Mouse (Mus musculus) liver, embryonic 11.5 days (tissue): ENCODE results near the gene Dcaf6. TPM values are rescaled to one million over a fixed set of nuclear protein-coding genes. Genes with fewer than 3 reads are reported as not detected.
"Not testable (repeated sequence)": the region's sequence is repeated elsewhere in the genome, so short reads cannot be mapped to it uniquely, and the experiment has no call there.

Source experiments
- ATAC-seq: fragments of 200-750 bp; cut with Nextera tagmentation; replicated peaks from 2 replicates; pipeline ENCODE4 v1.8.0; 2017; ENCODE audit warnings: moderate number of reproducible peaks, mild to moderate bottlenecking, moderate TSS enrichment, moderate library complexity; ENCODE audit not compliant: low FRiP score
- DNase-seq: peaks from one replicate; pipeline ENCODE4 v3.0.0-alpha.2; 2017; ENCODE audit warnings: low spot score
- H3K27ac ChIP-seq: fragments of 300-500 bp; sonication (generic); 2 replicates; pipeline ENCODE4 v1.5.1; 2014; ENCODE audit warnings: mild to moderate bottlenecking, low read depth, low read length, control low read depth
- H3K27me3 ChIP-seq: fragments of 300-500 bp; sonication (generic); replicated peaks from 2 replicates; pipeline ENCODE4 v1.6.1; 2014; ENCODE audit warnings: low read length, mixed read lengths; ENCODE audit not compliant: control insufficient read depth, insufficient read depth
- H3K36me3 ChIP-seq: fragments of 300-500 bp; sonication (generic); 2 replicates; pipeline ENCODE4 v1.6.1; 2014; ENCODE audit warnings: mild to moderate bottlenecking, low read length, moderate library complexity, mixed read lengths; ENCODE audit not compliant: control insufficient read depth, insufficient read depth
- H3K4me1 ChIP-seq: fragments of 300-500 bp; sonication (generic); replicated peaks from 2 replicates; pipeline ENCODE4 v1.6.1; 2014; ENCODE audit warnings: low read length, mixed read lengths; ENCODE audit not compliant: control insufficient read depth, insufficient read depth
- H3K4me2 ChIP-seq: fragments of 300-500 bp; sonication (generic); 2 replicates; pipeline ENCODE4 v1.6.1; 2014; ENCODE audit warnings: mild to moderate bottlenecking, control low read depth, moderate library complexity
- H3K4me3 ChIP-seq: fragments of 300-500 bp; sonication (generic); 2 replicates; pipeline ENCODE4 v1.5.1; 2014; ENCODE audit warnings: low read depth, low read length, control low read depth
- H3K9ac ChIP-seq: fragments of 300-500 bp; sonication (generic); 2 replicates; pipeline ENCODE4 v1.6.1; 2014; ENCODE audit warnings: low read depth, low read length, control low read depth
- H3K9me3 ChIP-seq: fragments of 300-500 bp; sonication (generic); 2 replicates; pipeline ENCODE4 v1.6.1; 2016; ENCODE audit warnings: low read length, inconsistent platforms, mixed read lengths; ENCODE audit not compliant: control insufficient read depth
- WGBS: fragments of 180-500 bp; shearing (Covaris S2); extraction: QIAGEN DNeasy Blood & Tissue Kit; methylation state at CpG from one replicate; pipeline ENCODE4 v1.1.7; 2014; 5-methylcytosine and 5-hydroxymethylcytosine counted together
- polyA plus RNA-seq: library from polyadenylated mRNA; unstranded; fragments of >200 nt; fragmentation: Nextera tagmentation; extraction: Ambion mirVana; gene quantifications from 2 replicates; pipeline ENCODE4 v1.2.1, GENCODE M21; 2014

Gene Dcaf6
- polyA plus RNA-seq, 1 experiment from 2014 or later: 15.9 TPM

GRCm38 (mm10) chr1:165348627-165349026 lies 111.6 kb downstream of the Dcaf6 start:
- DNase-seq: no peak
- no peak for ATAC-seq

GRCm38 (mm10) chr1:165344453-165344852 lies 115.8 kb downstream of the Dcaf6 start:
- DNase-seq: no peak
- Histone ChIP-seq H3K4me3 (no peak overlapping the region), H3K9me3 (no peaks in the 10 kb centered on the region), H3K27ac (no peak overlapping the region), H3K4me2 (no peak overlapping the region), H3K36me3 (no peaks in the 10 kb centered on the region), H3K27me3 (no peaks in the 10 kb centered on the region), H3K9ac (no peak overlapping the region), H3K4me1 (no peaks in the 10 kb centered on the region)
- WGBS: 53% methylated on average over 4 of the region's 4 CpGs
- no peak for ATAC-seq

More at GRCm38 (mm10) chr1:165348627-165349026, 111.6 kb downstream of the Dcaf6 start:
- no peaks in the 10 kb centered on the region for H3K9me3 ChIP-seq
- H3K27ac ChIP-seq: no peak overlapping the region
- no peaks in the 10 kb centered on the region for H3K4me1 ChIP-seq
- H3K27me3 ChIP-seq: no peaks in the 10 kb centered on the region
- H3K4me3 ChIP-seq: no peak overlapping the region
- H3K36me3 ChIP-seq: peaks cover 3% of the 10 kb centered on the region; the same call in 1 of the 2 replicates
- H3K4me2 ChIP-seq: no peak overlapping the region
- H3K9ac ChIP-seq: no peak overlapping the region

- Histone ChIP-seq H3K9ac (no peak overlapping the region), H3K36me3 (no peaks in the 10 kb centered on the region), H3K27ac (no peak overlapping the region), H3K9me3 (no peaks in the 10 kb centered on the region), H3K4me1 (no peaks in the 10 kb centered on the region), H3K4me3 (no peak overlapping the region), H3K4me2 (no peak overlapping the region), H3K27me3 (no peaks in the 10 kb centered on the region)
- ATAC-seq: no peak
- no peak for DNase-seq
- WGBS: 75% methylated on average over 7 of the region's 7 CpGs
These were observed 118.1 kb downstream of the Dcaf6 start for GRCm38 (mm10) chr1:165342126-165342525.

GRCm38 (mm10) chr1:165332797-165333196 lies 127.5 kb downstream of the Dcaf6 start:
- Histone ChIP-seq H3K9ac (no peak overlapping the region), H3K36me3 (peaks cover 3% of the 10 kb centered on the region), H3K27ac (no peak overlapping the region), H3K9me3 (no peaks in the 10 kb centered on the region), H3K4me2 (no peak overlapping the region), H3K27me3 (no peaks in the 10 kb centered on the region), H3K4me3 (no peak overlapping the region), H3K4me1 (no peaks in the 10 kb centered on the region; the same call in 1 of the 2 replicates)
- 72% methylated on average over 3 of the region's 3 CpGs for WGBS
- no peak for DNase-seq
- ATAC-seq: no peak; the same call in 1 of the 2 replicates

GRCm38 (mm10) chr1:165330859-165331258 lies 129.4 kb downstream of the Dcaf6 start:
- ATAC-seq: 0 out of 2 replicates have a peak, but pooled peaks have one; percentile 52
- no peak overlapping the region for H3K9ac ChIP-seq
- H3K36me3 ChIP-seq: no peaks in the 10 kb centered on the region
- no peaks in the 10 kb centered on the region for H3K9me3 ChIP-seq
- H3K27me3 ChIP-seq: no peaks in the 10 kb centered on the region
- no peak overlapping the region for H3K4me3 ChIP-seq
- DNase-seq: no peak
- H3K27ac ChIP-seq: no peak overlapping the region
- no peak overlapping the region for H3K4me2 ChIP-seq
- H3K4me1 ChIP-seq: no peaks in the 10 kb centered on the region; the same call in 1 of the 2 replicates

GRCm38 (mm10) chr1:165328384-165329289 lies 131.6 kb downstream of the Dcaf6 start:
- 88% methylated on average over 17 of the region's 17 CpGs for WGBS
- H3K36me3 ChIP-seq, H3K4me3 ChIP-seq, H3K9me3 ChIP-seq, DNase-seq, H3K27me3 ChIP-seq, H3K4me2 ChIP-seq, H3K27ac ChIP-seq, H3K4me1 ChIP-seq, H3K9ac ChIP-seq: not testable (repeated sequence)
- peak; percentile 61 for ATAC-seq

- no peak overlapping the region for H3K9ac ChIP-seq
- H3K4me2 ChIP-seq: no peak overlapping the region
- H3K27me3 ChIP-seq: no peaks in the 10 kb centered on the region
- no peak overlapping the region for H3K4me3 ChIP-seq
- ATAC-seq (no peak), DNase-seq (no peak)
- H3K9me3 ChIP-seq: no peaks in the 10 kb centered on the region
- peaks cover 8% of the 10 kb centered on the region for H3K4me1 ChIP-seq
- no peak overlapping the region for H3K27ac ChIP-seq
- 68% methylated on average over 5 of the region's 5 CpGs for WGBS
- no peaks in the 10 kb centered on the region for H3K36me3 ChIP-seq
These were observed 132.4 kb downstream of the Dcaf6 start for GRCm38 (mm10) chr1:165327831-165328230.

GRCm38 (mm10) chr1:165327370-165327769 lies 132.9 kb downstream of the Dcaf6 start:
- Histone ChIP-seq H3K27me3 (no peaks in the 10 kb centered on the region), H3K4me1 (peaks cover 12% of the 10 kb centered on the region), H3K36me3 (no peaks in the 10 kb centered on the region), H3K27ac (no peak overlapping the region), H3K9me3 (no peaks in the 10 kb centered on the region), H3K9ac (no peak overlapping the region), H3K4me2 (no peak overlapping the region), H3K4me3 (no peak overlapping the region)
- ATAC-seq (no peak), DNase-seq (no peak)
- 76% methylated on average over 2 of the region's 2 CpGs for WGBS

GRCm38 (mm10) chr1:165322934-165323333 lies 137.3 kb downstream of the Dcaf6 start:
- peak overlapping the region; percentile 48 for H3K9ac ChIP-seq
- peak overlapping the region; percentile 36 for H3K4me2 ChIP-seq
- ATAC-seq: peak; percentile 94

More at GRCm38 (mm10) chr1:165322934-165323333, 137.3 kb downstream of the Dcaf6 start:
- 31% methylated on average over 7 of the region's 7 CpGs for WGBS
- Histone ChIP-seq H3K9me3 (no peaks in the 10 kb centered on the region), H3K27ac (peak overlapping the region; percentile 57), H3K36me3 (no peaks in the 10 kb centered on the region), H3K4me1 (peaks cover 13% of the 10 kb centered on the region), H3K27me3 (no peaks in the 10 kb centered on the region), H3K4me3 (no peak overlapping the region)
- DNase-seq: peak; percentile 44
